17 mouse cellular contexts compared by ENCODE assay signal in the genomic region with DNA sequence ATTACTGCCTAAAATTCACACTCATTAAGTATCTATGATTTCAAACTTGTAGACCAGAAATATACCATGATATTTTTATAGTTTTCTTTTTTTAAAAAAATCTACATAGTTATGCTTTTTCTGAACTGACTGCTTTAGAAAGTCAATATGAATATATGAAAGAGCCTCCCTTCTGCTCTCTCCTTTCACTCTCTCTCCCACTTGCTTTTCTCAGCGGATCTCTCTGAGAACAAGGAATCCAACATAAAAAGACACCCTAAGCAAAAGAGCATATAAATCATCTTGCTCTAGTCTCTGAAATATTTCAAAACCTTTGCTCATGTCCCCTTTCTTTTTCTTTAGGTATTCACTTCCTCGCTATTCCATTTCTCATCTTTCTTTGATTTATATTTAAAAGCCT.
"Had no signal": no experiment of that assay in that cellular context is flagged by ENCODE, and none has a peak within 500 bp of the region (broad histone marks: within the 10 kb centered on the region; RNA-seq: fewer than 3 reads in every experiment).

No protein-coding gene starts in this region.

- DNase-seq: retina, postnatal 1 day; right cerebral cortex, adult 18-20 months; right cerebral cortex, postnatal 14 days; right cerebral cortex, postnatal 25 days; right cerebral cortex, postnatal 4 days; spleen, adult 18-20 months; thymus, adult 18-20 months; thymus, adult 2 months; thymus, postnatal 14 days; thymus, postnatal 25 days; thymus, postnatal 36 days; thymus, postnatal 4 days had no signal

- H3K27ac ChIP-seq: neural tube, embryonic 12.5 days; neural tube, embryonic 13.5 days; neural tube, embryonic 15.5 days; stomach, embryonic 15.5 days; stomach, postnatal 0 days had no signal

- H3K27me3 ChIP-seq: neural tube, embryonic 12.5 days; neural tube, embryonic 13.5 days; neural tube, embryonic 15.5 days; stomach, embryonic 15.5 days had no signal

- H3K9me3 ChIP-seq: neural tube, embryonic 12.5 days; neural tube, embryonic 13.5 days; neural tube, embryonic 15.5 days; stomach, embryonic 15.5 days had no signal

- H3K36me3 ChIP-seq: neural tube, embryonic 12.5 days; neural tube, embryonic 13.5 days; neural tube, embryonic 15.5 days; stomach, embryonic 15.5 days had no signal

- H3K4me1 ChIP-seq: neural tube, embryonic 12.5 days; neural tube, embryonic 13.5 days; neural tube, embryonic 15.5 days; stomach, embryonic 15.5 days had no signal

- H3K4me3 ChIP-seq: neural tube, embryonic 12.5 days; neural tube, embryonic 13.5 days; neural tube, embryonic 15.5 days; stomach, embryonic 15.5 days had no signal
